Mouse (Mus musculus) intestine, postnatal 0 days (tissue): ENCODE data around the gene Slc29a2. TPM values are rescaled to one million over a fixed set of nuclear protein-coding genes. Genes with fewer than 3 reads are reported as not detected.

ENCODE experiments used
- ATAC-seq: fragments of 200-750 bp; cut with Nextera tagmentation; 2 replicates; pipeline ENCODE4 v1.8.0; 2017; ENCODE audit warnings: mild to moderate bottlenecking, moderate TSS enrichment, moderate library complexity
- H3K27ac ChIP-seq: fragments of 300-500 bp; sonication (generic); 2 replicates; pipeline ENCODE4 v1.5.1; 2014; ENCODE audit warnings: mild to moderate bottlenecking, low read depth, low read length, moderate library complexity
- H3K27me3 ChIP-seq: fragments of 300-500 bp; sonication (generic); replicated peaks from 2 replicates; pipeline ENCODE4 v1.6.1; 2014; ENCODE audit warnings: low read length, mixed read lengths; ENCODE audit not compliant: control insufficient read depth, insufficient read depth
- H3K36me3 ChIP-seq: fragments of 300-500 bp; sonication (generic); 2 replicates; pipeline ENCODE4 v1.6.1; 2014; ENCODE audit warnings: mild to moderate bottlenecking, moderate library complexity; ENCODE audit not compliant: control insufficient read depth, insufficient read depth
- H3K4me1 ChIP-seq: fragments of 300-500 bp; sonication (generic); replicated peaks from 2 replicates; pipeline ENCODE4 v1.6.1; 2014; ENCODE audit warnings: antibody characterized with exemption, low read length, mixed read lengths; ENCODE audit not compliant: control insufficient read depth, insufficient read depth
- H3K4me2 ChIP-seq: fragments of 300-500 bp; sonication (generic); replicated peaks from 2 replicates; pipeline ENCODE4 v1.6.1; 2014; ENCODE audit warnings: low read depth, mild to moderate bottlenecking, moderate library complexity
- H3K4me3 ChIP-seq: fragments of 300-500 bp; sonication (generic); 2 replicates; pipeline ENCODE4 v1.5.1; 2014; ENCODE audit warnings: low read depth, low read length
- H3K9ac ChIP-seq: fragments of 300-500 bp; sonication (generic); 2 replicates; pipeline ENCODE4 v1.6.1; 2014; ENCODE audit warnings: mild to moderate bottlenecking, low read depth, low read length
- H3K9me3 ChIP-seq: fragments of 300-500 bp; sonication (generic); 2 replicates; pipeline ENCODE4 v1.6.1; 2016; ENCODE audit warnings: mixed run types; ENCODE audit not compliant: control insufficient read depth
- CTCF ChIP-seq: sonication (generic); IDR thresholded peaks from 2 replicates; pipeline ENCODE4 v1.5.1; 2016; ENCODE audit warnings: low read depth, mild to moderate bottlenecking, control low read depth, antibody characterized with exemption, moderate library complexity
- WGBS: fragments of 180-500 bp; shearing (Covaris S2); extraction: QIAGEN DNeasy Blood & Tissue Kit; methylation state at CpG from one replicate; pipeline ENCODE4 v1.1.7; 2014; 5-methylcytosine and 5-hydroxymethylcytosine counted together
- polyA plus RNA-seq: library from polyadenylated mRNA; unstranded; fragments of >200 nt; fragmentation: Nextera tagmentation; extraction: Ambion mirVana; gene quantifications from 2 replicates; pipeline ENCODE4 v1.2.1, GENCODE M21; 2015

Gene Slc29a2
- polyA plus RNA-seq, 1 experiment from 2014 or later = 1.3 TPM

DNA sequence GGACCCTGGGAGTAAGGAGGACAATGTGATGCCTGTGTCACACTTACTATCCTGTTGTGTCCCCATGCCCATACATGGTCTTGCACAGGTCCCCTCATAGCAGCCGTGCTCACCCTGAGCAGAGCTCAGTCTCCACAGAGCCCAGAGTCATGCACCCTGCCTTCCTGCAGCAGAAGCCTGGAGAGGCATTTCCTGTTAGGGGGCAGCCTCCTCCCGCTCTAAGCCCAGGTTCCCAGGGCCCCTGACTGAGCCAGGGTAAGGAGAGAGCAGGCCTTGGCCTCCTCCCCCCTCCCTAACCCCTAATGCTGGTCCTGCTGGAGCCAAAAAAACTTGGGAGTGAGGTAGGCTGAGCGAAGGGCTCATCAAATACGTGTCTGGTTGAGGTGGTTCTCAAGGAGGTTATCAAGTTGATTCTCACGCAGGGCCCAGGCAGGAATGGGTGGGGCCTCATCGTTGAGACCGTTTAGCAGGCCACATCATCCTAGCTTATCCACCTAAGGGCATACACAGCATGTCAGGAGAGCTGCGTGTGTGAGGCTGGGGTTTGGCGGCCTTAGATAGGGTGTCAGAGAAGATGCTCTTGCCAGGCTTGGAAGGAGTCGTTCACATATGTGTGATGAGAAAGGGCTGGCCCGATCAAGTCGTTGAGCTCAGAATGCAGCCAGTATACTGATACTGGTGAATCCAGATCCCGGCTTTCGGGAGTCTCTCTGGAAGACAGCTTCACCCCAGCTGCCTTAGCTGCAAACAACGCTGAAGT lies 43.6 kb downstream of the Slc29a2 start:
- no peak for TF ChIP-seq CTCF
- H3K9ac ChIP-seq = no peak overlapping the region

GRCm38 (mm10) chr19:5067867-5068569 lies 44.4 kb downstream of the Slc29a2 start, which contains the start of gene Cd248:
Gene Cd248 (plus strand): TSS chr19:5068078.
- Histone ChIP-seq H3K9me3 (no peaks in the 10 kb centered on the region), H3K27ac (peak within 1 kb of the TSS; percentile 52; the same call in 1 of the 2 replicates), H3K4me3 (peak within 1 kb of the TSS; percentile 50), H3K9ac (peak within 1 kb of the TSS; percentile 51), H3K36me3 (no peaks in the 10 kb centered on the region), H3K4me1 (no peaks in the 10 kb centered on the region), H3K27me3 (peaks cover 33% of the 10 kb centered on the region), H3K4me2 (peak within 1 kb of the TSS; percentile 67)
- WGBS = 1% methylated on average over 54 of the region's 56 CpGs
- 0 out of 2 replicates have a peak, but pooled peaks have one; percentile 11 for ATAC-seq
- no peak for TF ChIP-seq CTCF

More for the DNA sequence above, 43.6 kb downstream of the Slc29a2 start:
- Histone ChIP-seq H3K9me3 (no peaks in the 10 kb centered on the region), H3K4me2 (peak overlapping the region; percentile 67), H3K36me3 (no peaks in the 10 kb centered on the region), H3K4me1 (no peaks in the 10 kb centered on the region), H3K27me3 (peaks cover 33% of the 10 kb centered on the region), H3K27ac (peak overlapping the region; percentile 52; the same call in 1 of the 2 replicates), H3K4me3 (peak overlapping the region; percentile 50; the same call in 1 of the 2 replicates)
- 8% methylated on average over 15 of the region's 15 CpGs for WGBS
- no peak for ATAC-seq

DNA sequence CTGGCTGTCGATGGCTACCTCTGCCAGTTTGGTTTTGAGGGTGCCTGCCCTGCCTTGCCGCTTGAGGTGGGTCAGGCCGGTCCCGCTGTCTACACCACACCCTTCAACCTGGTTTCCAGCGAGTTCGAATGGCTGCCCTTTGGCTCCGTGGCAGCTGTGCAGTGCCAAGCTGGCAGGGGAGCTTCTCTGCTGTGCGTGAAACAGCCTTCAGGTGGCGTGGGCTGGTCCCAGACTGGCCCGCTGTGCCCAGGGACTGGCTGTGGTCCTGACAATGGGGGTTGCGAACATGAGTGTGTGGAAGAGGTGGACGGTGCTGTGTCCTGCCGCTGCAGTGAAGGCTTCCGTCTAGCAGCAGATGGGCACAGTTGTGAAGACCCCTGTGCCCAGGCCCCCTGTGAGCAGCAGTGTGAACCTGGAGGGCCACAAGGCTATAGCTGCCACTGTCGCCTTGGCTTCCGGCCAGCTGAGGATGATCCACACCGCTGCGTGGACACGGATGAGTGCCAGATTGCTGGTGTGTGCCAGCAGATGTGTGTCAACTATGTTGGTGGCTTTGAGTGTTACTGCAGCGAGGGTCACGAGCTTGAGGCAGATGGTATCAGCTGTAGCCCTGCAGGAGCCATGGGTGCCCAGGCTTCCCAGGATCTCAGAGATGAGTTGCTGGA lies 45.0 kb downstream of the Slc29a2 start:
- peak overlapping the region; percentile 50 for H3K4me3 ChIP-seq
- peak; percentile 28; the same call in 1 of the 2 replicates for TF ChIP-seq CTCF
- H3K27me3 ChIP-seq = peaks cover 33% of the 10 kb centered on the region
- H3K27ac ChIP-seq = no peak overlapping the region
- no peaks in the 10 kb centered on the region for H3K4me1 ChIP-seq
- WGBS = 31% methylated on average over 21 of the region's 21 CpGs
- no peak for ATAC-seq
- no peaks in the 10 kb centered on the region for H3K36me3 ChIP-seq
- H3K4me2 ChIP-seq = peak overlapping the region; percentile 67
- no peaks in the 10 kb centered on the region for H3K9me3 ChIP-seq
- peak overlapping the region; percentile 51 for H3K9ac ChIP-seq

GRCm38 (mm10) chr19:5069486-5069885 lies 45.8 kb downstream of the Slc29a2 start:
- peaks cover 33% of the 10 kb centered on the region for H3K27me3 ChIP-seq
- no peaks in the 10 kb centered on the region for H3K36me3 ChIP-seq
- H3K9me3 ChIP-seq = no peaks in the 10 kb centered on the region
- peak overlapping the region; percentile 3; the same call in 1 of the 2 replicates for H3K4me3 ChIP-seq
- TF ChIP-seq CTCF = no peak
- no peak overlapping the region for H3K9ac ChIP-seq
- no peak for ATAC-seq
- H3K4me1 ChIP-seq = no peaks in the 10 kb centered on the region
- 73% methylated on average over 5 of the region's 5 CpGs for WGBS
- no peak overlapping the region for H3K27ac ChIP-seq
- peak overlapping the region; percentile 67 for H3K4me2 ChIP-seq

- H3K4me3 ChIP-seq = no peak overlapping the region
- H3K36me3 ChIP-seq = no peaks in the 10 kb centered on the region
- no peak for TF ChIP-seq CTCF
- H3K27me3 ChIP-seq = peaks cover 33% of the 10 kb centered on the region
- 76% methylated on average over 7 of the region's 7 CpGs for WGBS
- H3K4me1 ChIP-seq = no peaks in the 10 kb centered on the region
- H3K9ac ChIP-seq = no peak overlapping the region
- no peak overlapping the region for H3K27ac ChIP-seq
- peak overlapping the region; percentile 65 for H3K4me2 ChIP-seq
- no peak for ATAC-seq
- no peaks in the 10 kb centered on the region for H3K9me3 ChIP-seq
These were observed 46.3 kb downstream of the Slc29a2 start for GRCm38 (mm10) chr19:5069978-5070377.

DNA sequence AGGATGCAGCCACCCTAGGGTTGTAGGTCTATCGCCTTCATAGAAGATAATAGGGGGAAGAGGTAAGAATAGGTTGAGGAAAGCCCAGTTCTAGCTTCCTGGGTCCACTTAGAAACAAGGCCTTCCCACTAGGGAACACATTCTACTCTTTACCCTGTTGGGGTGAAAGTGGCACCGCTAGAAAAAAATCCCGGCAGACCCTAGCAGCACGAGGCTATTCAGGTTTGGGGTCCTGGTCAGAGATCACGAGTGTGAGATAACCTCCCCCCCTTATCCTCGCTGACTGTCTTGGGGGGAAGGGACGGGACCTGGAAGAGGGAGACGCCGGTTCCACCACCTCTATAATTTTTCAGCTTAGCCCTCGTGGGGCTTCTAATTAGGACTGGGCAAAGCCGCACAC lies 47.4 kb downstream of the Slc29a2 start:
- 18% methylated on average over 11 of the region's 11 CpGs for WGBS
- Histone ChIP-seq H3K4me3 (peak overlapping the region; percentile 38), H3K27me3 (peaks cover 33% of the 10 kb centered on the region), H3K4me2 (peak overlapping the region; percentile 65), H3K4me1 (no peaks in the 10 kb centered on the region), H3K27ac (no peak overlapping the region), H3K9ac (no peak overlapping the region), H3K9me3 (no peaks in the 10 kb centered on the region), H3K36me3 (no peaks in the 10 kb centered on the region)
- TF ChIP-seq CTCF = no peak
- no peak for ATAC-seq
